Mouse (Mus musculus) midbrain, embryonic 11.5 days (tissue): ENCODE measurements at regions not wholly inside any gene's neighbourhood (a gene's known extent, or its start where the extent isn't known, plus 50 kb on each side); places are given as distances from the start of the nearest gene placed in this dataset.
A peak's percentile ranks its signal among the peaks of the same experiment; 100 is the strongest.
"Not testable (repeated sequence)": the region's sequence is repeated elsewhere in the genome, so short reads cannot be mapped to it uniquely, and the experiment has no call there.

Source experiments
- ATAC-seq: fragments of 200-750 bp; cut with Nextera tagmentation; 2 replicates; pipeline ENCODE4 v1.8.0; 2017; ENCODE audit warnings: moderate TSS enrichment, moderate library complexity; ENCODE audit not compliant: low FRiP score
- DNase-seq: peaks from one replicate; pipeline ENCODE4 v3.0.0; 2015; ENCODE audit warnings: low spot score; ENCODE audit errors: missing footprints
- H3K27ac ChIP-seq: fragments of 300-500 bp; sonication (generic); 2 replicates; pipeline ENCODE4 v1.5.1; 2014; ENCODE audit warnings: low read depth, low read length
- H3K27me3 ChIP-seq: fragments of 300-500 bp; sonication (generic); 2 replicates; pipeline ENCODE4 v1.6.1; 2014; ENCODE audit warnings: mild to moderate bottlenecking, low read length, moderate library complexity, mixed read lengths; ENCODE audit not compliant: control insufficient read depth, insufficient read depth
- H3K36me3 ChIP-seq: fragments of 300-500 bp; sonication (generic); 2 replicates; pipeline ENCODE4 v1.6.1; 2014; ENCODE audit warnings: mild to moderate bottlenecking, low read length, moderate library complexity, mixed read lengths; ENCODE audit not compliant: control insufficient read depth, insufficient read depth
- H3K4me1 ChIP-seq: fragments of 300-500 bp; sonication (generic); 2 replicates; pipeline ENCODE4 v1.6.1; 2014; ENCODE audit warnings: low read length; ENCODE audit not compliant: control insufficient read depth, insufficient read depth
- H3K4me2 ChIP-seq: fragments of 300-500 bp; sonication (generic); 2 replicates; pipeline ENCODE4 v1.6.1; 2014; ENCODE audit warnings: mild to moderate bottlenecking, moderate library complexity
- H3K4me3 ChIP-seq: fragments of 300-500 bp; sonication (generic); 2 replicates; pipeline ENCODE4 v1.5.1; 2014; ENCODE audit warnings: low read depth, low read length
- H3K9ac ChIP-seq: fragments of 300-500 bp; sonication (generic); 2 replicates; pipeline ENCODE4 v1.6.1; 2014; ENCODE audit warnings: low read length
- H3K9me3 ChIP-seq: fragments of 300-500 bp; sonication (generic); 2 replicates; pipeline ENCODE4 v1.6.1; 2016; ENCODE audit warnings: low read length; ENCODE audit not compliant: control insufficient read depth
- WGBS: fragments of 180-500 bp; shearing (Covaris S2); extraction: QIAGEN DNeasy Blood & Tissue Kit; methylation state at CpG from one replicate; pipeline ENCODE4 v1.1.7; 2014; 5-methylcytosine and 5-hydroxymethylcytosine counted together

- H3K27me3 ChIP-seq = no peaks in the 10 kb centered on the region
- no peaks in the 10 kb centered on the region for H3K9me3 ChIP-seq
- DNase-seq (no peak), ATAC-seq (no peak)
- H3K36me3 ChIP-seq = no peaks in the 10 kb centered on the region
- H3K27ac ChIP-seq = no peak overlapping the region
- no peak overlapping the region for H3K9ac ChIP-seq
- no peak overlapping the region for H3K4me3 ChIP-seq
- H3K4me2 ChIP-seq = no peak overlapping the region
- WGBS = 81% methylated on average over 7 of the region's 7 CpGs
- no peaks in the 10 kb centered on the region for H3K4me1 ChIP-seq
Observed at GRCm38 (mm10) chr11:12589757-12590373, 125.1 kb upstream of the Cobl start.

GRCm38 (mm10) chr11:12584851-12585680 is 120.3 kb upstream of the Cobl start:
- not testable (repeated sequence) for H3K9ac ChIP-seq, DNase-seq, H3K36me3 ChIP-seq, ATAC-seq, H3K9me3 ChIP-seq, H3K27ac ChIP-seq, H3K27me3 ChIP-seq, H3K4me2 ChIP-seq, H3K4me1 ChIP-seq, H3K4me3 ChIP-seq
- WGBS = 62% methylated on average over 2 of the region's 2 CpGs

GRCm38 (mm10) chr11:12578999-12579576 is 114.3 kb upstream of the Cobl start:
- Histone ChIP-seq H3K27me3 (no peaks in the 10 kb centered on the region), H3K9me3 (no peaks in the 10 kb centered on the region), H3K4me3 (no peak overlapping the region), H3K4me1 (no peaks in the 10 kb centered on the region), H3K4me2 (no peak overlapping the region), H3K36me3 (no peaks in the 10 kb centered on the region), H3K9ac (no peak overlapping the region), H3K27ac (no peak overlapping the region)
- ATAC-seq = peak; percentile 50
- 37% methylated on average over 14 of the region's 14 CpGs for WGBS
- DNase-seq = peak; percentile 97

GRCm38 (mm10) chr11:12559663-12560062 is 94.9 kb upstream of the Cobl start:
- peak; percentile 52 for ATAC-seq
- Histone ChIP-seq H3K4me3 (no peak overlapping the region), H3K36me3 (no peaks in the 10 kb centered on the region), H3K27me3 (no peaks in the 10 kb centered on the region), H3K9ac (no peak overlapping the region), H3K27ac (no peak overlapping the region), H3K4me1 (no peaks in the 10 kb centered on the region), H3K4me2 (no peak overlapping the region), H3K9me3 (no peaks in the 10 kb centered on the region)
- no peak for DNase-seq
- WGBS = 77% methylated on average over 5 of the region's 5 CpGs

GRCm38 (mm10) chr11:12558995-12559633 is 94.4 kb upstream of the Cobl start:
- Histone ChIP-seq H3K9me3 (no peaks in the 10 kb centered on the region), H3K27me3 (no peaks in the 10 kb centered on the region), H3K4me1 (no peaks in the 10 kb centered on the region), H3K27ac (no peak overlapping the region), H3K4me3 (no peak overlapping the region), H3K9ac (no peak overlapping the region), H3K4me2 (no peak overlapping the region), H3K36me3 (no peaks in the 10 kb centered on the region)
- peak; percentile 98 for DNase-seq
- ATAC-seq = peak; percentile 81
- 28% methylated on average over 1 of the region's 1 CpGs for WGBS

GRCm38 (mm10) chr11:12558176-12558575 is 93.4 kb upstream of the Cobl start:
- H3K27ac ChIP-seq = no peak overlapping the region
- H3K4me1 ChIP-seq = no peaks in the 10 kb centered on the region
- no peak overlapping the region for H3K4me3 ChIP-seq
- H3K9ac ChIP-seq = no peak overlapping the region
- no peaks in the 10 kb centered on the region for H3K36me3 ChIP-seq
- ATAC-seq (no peak), DNase-seq (no peak)
- H3K9me3 ChIP-seq = no peaks in the 10 kb centered on the region
- H3K4me2 ChIP-seq = no peak overlapping the region
- WGBS = 73% methylated on average over 8 of the region's 8 CpGs
- no peaks in the 10 kb centered on the region for H3K27me3 ChIP-seq

- H3K27ac ChIP-seq = no peak overlapping the region
- no peaks in the 10 kb centered on the region for H3K9me3 ChIP-seq
- H3K36me3 ChIP-seq = no peaks in the 10 kb centered on the region
- H3K4me2 ChIP-seq = no peak overlapping the region
- WGBS = 93% methylated on average over 1 of the region's 1 CpGs
- H3K9ac ChIP-seq = no peak overlapping the region
- H3K4me3 ChIP-seq = no peak overlapping the region
- ATAC-seq = no peak
- H3K4me1 ChIP-seq = no peaks in the 10 kb centered on the region
- no peaks in the 10 kb centered on the region for H3K27me3 ChIP-seq
- peak; percentile 56 for DNase-seq
Observed at GRCm38 (mm10) chr11:12545771-12546170, 81.0 kb upstream of the Cobl start.

- Histone ChIP-seq H3K27me3 (no peaks in the 10 kb centered on the region), H3K27ac (no peak overlapping the region), H3K9me3 (no peaks in the 10 kb centered on the region), H3K4me1 (no peaks in the 10 kb centered on the region), H3K9ac (no peak overlapping the region), H3K4me3 (no peak overlapping the region), H3K4me2 (no peak overlapping the region), H3K36me3 (no peaks in the 10 kb centered on the region)
- no peak for DNase-seq
- 66% methylated on average over 1 of the region's 1 CpGs for WGBS
- ATAC-seq = no peak
Observed at GRCm38 (mm10) chr11:12543042-12543441, 78.3 kb upstream of the Cobl start.
